Mouse (Mus musculus) hindbrain, postnatal 0 days (tissue): ENCODE measurements around the gene Gm20517. TPM values are rescaled to one million over a fixed set of nuclear protein-coding genes. Genes with fewer than 3 reads are reported as not detected.

Experiments
- ATAC-seq: fragments of 200-750 bp; cut with Nextera tagmentation; 2 replicates; pipeline ENCODE4 v1.8.0; 2017; ENCODE audit warnings: mild to moderate bottlenecking, moderate TSS enrichment, moderate library complexity
- DNase-seq: peaks from one replicate; pipeline ENCODE4 v3.0.0-alpha.2; 2015; ENCODE audit warnings: low spot score
- H3K27ac ChIP-seq: fragments of 300-500 bp; sonication (generic); 2 replicates; pipeline ENCODE4 v1.5.1; 2014; ENCODE audit warnings: mild to moderate bottlenecking
- H3K27me3 ChIP-seq: fragments of 300-500 bp; sonication (generic); 2 replicates; pipeline ENCODE4 v1.6.1; 2014; ENCODE audit warnings: low read length, mixed read lengths; ENCODE audit not compliant: insufficient read depth
- H3K36me3 ChIP-seq: fragments of 300-500 bp; sonication (generic); 2 replicates; pipeline ENCODE4 v1.6.1; 2014; ENCODE audit warnings: low read length, mixed read lengths; ENCODE audit not compliant: insufficient read depth
- H3K4me1 ChIP-seq: fragments of 300-500 bp; sonication (generic); 2 replicates; pipeline ENCODE4 v1.6.1; 2014; ENCODE audit warnings: antibody characterized with exemption, low read length, mixed read lengths; ENCODE audit not compliant: insufficient read depth
- H3K4me2 ChIP-seq: fragments of 300-500 bp; sonication (generic); 2 replicates; pipeline ENCODE4 v1.6.1; 2014; ENCODE audit warnings: low read depth, mild to moderate bottlenecking, low read length, moderate library complexity, mixed read lengths
- H3K4me3 ChIP-seq: fragments of 300-500 bp; sonication (generic); 2 replicates; pipeline ENCODE4 v1.5.1; 2014; ENCODE audit warnings: low read length
- H3K9ac ChIP-seq: fragments of 300-500 bp; sonication (generic); replicated peaks from 2 replicates; pipeline ENCODE4 v1.6.1; 2014; ENCODE audit warnings: mild to moderate bottlenecking, low read length, moderate library complexity, mixed read lengths
- H3K9me3 ChIP-seq: fragments of 300-500 bp; sonication (generic); 2 replicates; pipeline ENCODE4 v1.6.1; 2016; ENCODE audit warnings: low read length, mixed read lengths
- CTCF ChIP-seq: IDR thresholded peaks from 2 replicates; pipeline ENCODE4 v1.5.1; 2016; ENCODE audit warnings: antibody characterized with exemption, control low read depth, low read depth
- WGBS: fragments of 180-500 bp; shearing (Covaris S2); extraction: QIAGEN DNeasy Blood & Tissue Kit; methylation state at CpG from one replicate; pipeline ENCODE4 v1.1.7; 2014; 5-methylcytosine and 5-hydroxymethylcytosine counted together
- polyA plus RNA-seq: library from polyadenylated mRNA; unstranded; fragments of >200 nt; fragmentation: Nextera tagmentation; extraction: Ambion mirVana; gene quantifications from 2 replicates; pipeline ENCODE4 v1.2.1, GENCODE M21; 2015
- total RNA-seq: library from RNA; depleted of rRNA; stranded (reverse); fragments of >200 nt; gene quantifications from 2 replicates; pipeline ENCODE4 v1.2.3, GENCODE M21; 2014

Gene Gm20517
- total and polyA plus RNA-seq, 2 experiments from 2014 or later: 1.6 to 4.8 TPM

DNA sequence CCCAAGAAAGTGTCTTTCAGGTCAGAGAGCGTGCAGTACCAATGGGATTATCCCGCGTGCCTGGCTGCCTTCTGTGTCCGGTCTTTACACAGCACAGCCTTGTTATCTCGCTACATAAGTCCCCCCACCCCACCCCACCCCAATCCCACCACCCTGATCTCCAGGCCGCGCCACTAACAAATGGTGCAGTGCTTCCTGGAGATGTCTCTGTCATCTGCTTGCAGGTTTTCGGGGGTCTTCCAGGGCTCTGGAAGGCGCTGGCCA, 76.9 kb downstream of the Gm20517 start, which contains the start of gene Tomm6:
Gene Tomm6, minus strand, starts transcription at position 43 of the 264 bp plus-strand sequence.
- Histone ChIP-seq H3K27me3 (no peaks in the 10 kb centered on the region), H3K4me3 (peak within 1 kb of the TSS; percentile 58), H3K9me3 (no peaks in the 10 kb centered on the region), H3K27ac (peak within 1 kb of the TSS; percentile 87), H3K36me3 (peaks cover 12% of the 10 kb centered on the region), H3K9ac (peak within 1 kb of the TSS; percentile 84), H3K4me2 (peak within 1 kb of the TSS; percentile 92), H3K4me1 (peaks cover 11% of the 10 kb centered on the region)
- WGBS: under 1% methylated on average over 9 of the region's 9 CpGs
- TF ChIP-seq CTCF: no peak
- no peak for DNase-seq
- no peak for ATAC-seq

- peaks cover 14% of the 10 kb centered on the region for H3K4me1 ChIP-seq
- no peaks in the 10 kb centered on the region for H3K27me3 ChIP-seq
- peak within 1 kb of the TSS; percentile 58 for H3K4me3 ChIP-seq
- peak; percentile 70 for ATAC-seq
- TF ChIP-seq CTCF: no peak
- H3K4me2 ChIP-seq: peak within 1 kb of the TSS; percentile 92
- peak within 1 kb of the TSS; percentile 87 for H3K27ac ChIP-seq
- under 1% methylated on average over 58 of the region's 58 CpGs for WGBS
- H3K9me3 ChIP-seq: no peaks in the 10 kb centered on the region
- DNase-seq: peak; percentile 87
- H3K36me3 ChIP-seq: peaks cover 8% of the 10 kb centered on the region; the same call in 1 of the 2 replicates
- peak within 1 kb of the TSS; percentile 84 for H3K9ac ChIP-seq
Observed at GRCm38 (mm10) chr17:47688608-47689575, 77.5 kb downstream of the Gm20517 start, which contains the start of gene Frs3. Frs3 (plus strand) TSS chr17:47689030.

DNA sequence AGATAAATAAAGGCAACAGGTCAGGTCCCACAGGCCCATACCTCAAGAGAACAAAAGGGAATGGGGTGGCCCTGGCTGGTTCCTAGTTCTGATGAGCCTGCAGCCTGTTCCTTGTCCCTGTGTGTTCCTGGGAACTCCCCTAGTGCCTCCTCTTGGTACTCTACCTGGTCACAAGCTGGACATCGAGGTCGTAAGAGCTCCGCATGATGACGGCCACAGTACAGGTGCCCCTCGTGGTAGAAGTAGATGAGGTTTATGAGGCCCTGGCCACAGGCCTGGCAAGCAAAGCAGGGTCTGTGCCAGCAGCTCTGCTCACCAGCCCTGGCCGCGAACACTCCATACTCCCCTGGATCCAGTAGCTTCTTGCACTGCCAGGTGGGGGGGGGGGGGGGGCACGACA, 78.5 kb downstream of the Gm20517 start:
- Histone ChIP-seq H3K27me3 (no peaks in the 10 kb centered on the region), H3K9me3 (no peaks in the 10 kb centered on the region), H3K9ac (peak overlapping the region; percentile 84; the same call in 1 of the 2 replicates), H3K36me3 (peaks cover 8% of the 10 kb centered on the region; the same call in 1 of the 2 replicates), H3K4me3 (peak overlapping the region; percentile 58; the same call in 1 of the 2 replicates), H3K4me2 (peak overlapping the region; percentile 92), H3K4me1 (peaks cover 18% of the 10 kb centered on the region), H3K27ac (no peak overlapping the region)
- no peak for DNase-seq
- no peak for ATAC-seq
- WGBS: 76% methylated on average over 8 of the region's 8 CpGs
- TF ChIP-seq CTCF: no peak

GRCm38 (mm10) chr17:47691650-47692049, 80.3 kb downstream of the Gm20517 start:
- 81% methylated on average over 3 of the region's 3 CpGs for WGBS
- no peak for TF ChIP-seq CTCF

DNA sequence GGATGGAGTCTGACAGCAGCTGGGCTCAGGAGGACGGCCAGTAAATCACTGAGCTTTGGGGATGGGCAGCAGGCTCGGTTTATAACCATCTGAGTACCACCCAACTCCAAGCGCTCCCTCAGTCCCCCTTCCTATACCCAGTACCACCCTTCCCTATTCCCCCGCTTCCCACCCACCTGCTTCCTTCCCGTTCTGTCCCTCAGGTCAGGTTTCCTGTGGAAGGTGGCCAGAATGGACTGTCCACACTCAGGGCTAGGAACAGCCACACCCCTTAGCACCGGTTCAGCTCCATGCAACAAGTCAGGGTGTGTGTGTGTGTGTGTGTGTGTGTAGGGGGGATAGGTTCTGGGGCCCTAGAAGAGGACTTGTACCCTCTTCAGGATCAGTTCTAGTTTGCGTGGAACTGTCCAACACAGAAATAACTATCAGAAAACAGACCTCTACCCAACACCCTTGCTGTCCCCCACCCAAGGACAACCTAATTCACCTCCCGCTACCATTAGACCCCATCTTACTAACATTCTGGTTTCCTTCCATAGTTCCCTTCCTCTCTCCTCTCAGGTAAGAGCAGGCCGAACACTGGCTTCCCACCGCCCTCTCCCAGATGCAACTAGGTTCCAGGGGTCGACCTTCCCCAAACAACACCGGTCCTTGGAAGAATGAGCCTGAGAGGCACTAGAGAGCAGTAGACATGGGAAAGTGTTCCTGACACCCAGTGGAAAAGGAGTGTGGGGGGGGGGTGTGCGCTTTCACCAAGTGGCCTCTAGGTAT, 82.5 kb downstream of the Gm20517 start:
- H3K36me3 ChIP-seq: peaks cover under 1% of the 10 kb centered on the region; the same call in 1 of the 2 replicates
- peak overlapping the region; percentile 57 for H3K4me3 ChIP-seq
- no peaks in the 10 kb centered on the region for H3K9me3 ChIP-seq
- 33% methylated on average over 13 of the region's 13 CpGs for WGBS
- peak; percentile 0; the same call in 1 of the 2 replicates for ATAC-seq
- peak overlapping the region; percentile 84 for H3K27ac ChIP-seq
- no peak for DNase-seq
- no peaks in the 10 kb centered on the region for H3K27me3 ChIP-seq
- peak overlapping the region; percentile 84 for H3K4me2 ChIP-seq
- peaks cover 11% of the 10 kb centered on the region; the same call in 1 of the 2 replicates for H3K4me1 ChIP-seq
- no peak; the same call in 1 of the 2 replicates for TF ChIP-seq CTCF
- peak overlapping the region; percentile 75 for H3K9ac ChIP-seq

More at GRCm38 (mm10) chr17:47691650-47692049, 80.3 kb downstream of the Gm20517 start:
- Histone ChIP-seq H3K27ac (no peak overlapping the region), H3K4me1 (peaks cover 18% of the 10 kb centered on the region), H3K4me2 (no peak overlapping the region), H3K4me3 (no peak overlapping the region), H3K9me3 (no peaks in the 10 kb centered on the region), H3K36me3 (no peaks in the 10 kb centered on the region), H3K27me3 (no peaks in the 10 kb centered on the region), H3K9ac (no peak overlapping the region)
- ATAC-seq: no peak
- no peak for DNase-seq

DNA sequence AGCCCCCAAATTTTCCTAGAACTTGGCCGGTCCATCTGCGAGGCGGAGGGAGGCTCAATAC, 82.9 kb downstream of the Gm20517 start, which contains the start of gene Gm21981:
Gene Gm21981, minus strand, starts transcription at position 14 of the 61 bp plus-strand sequence.
- 3% methylated on average over 3 of the region's 3 CpGs for WGBS

More for the DNA sequence above, 82.9 kb downstream of the Gm20517 start, which contains the start of gene Gm21981:
- Histone ChIP-seq H3K9ac (peak within 1 kb of the TSS; percentile 75), H3K27me3 (no peaks in the 10 kb centered on the region), H3K4me2 (peak within 1 kb of the TSS; percentile 84), H3K27ac (peak within 1 kb of the TSS; percentile 84), H3K4me1 (peaks cover 11% of the 10 kb centered on the region; the same call in 1 of the 2 replicates), H3K9me3 (no peaks in the 10 kb centered on the region), H3K36me3 (peaks cover 4% of the 10 kb centered on the region; the same call in 1 of the 2 replicates), H3K4me3 (peak within 1 kb of the TSS; percentile 57)
- DNase-seq (no peak), ATAC-seq (no peak)
- 0 out of 2 replicates have a peak, but pooled peaks have one; percentile 24 for TF ChIP-seq CTCF
